Mouse (Mus musculus): Measurements from ENCODE around the gene Phox2a.

Phox2a gene

DNA sequence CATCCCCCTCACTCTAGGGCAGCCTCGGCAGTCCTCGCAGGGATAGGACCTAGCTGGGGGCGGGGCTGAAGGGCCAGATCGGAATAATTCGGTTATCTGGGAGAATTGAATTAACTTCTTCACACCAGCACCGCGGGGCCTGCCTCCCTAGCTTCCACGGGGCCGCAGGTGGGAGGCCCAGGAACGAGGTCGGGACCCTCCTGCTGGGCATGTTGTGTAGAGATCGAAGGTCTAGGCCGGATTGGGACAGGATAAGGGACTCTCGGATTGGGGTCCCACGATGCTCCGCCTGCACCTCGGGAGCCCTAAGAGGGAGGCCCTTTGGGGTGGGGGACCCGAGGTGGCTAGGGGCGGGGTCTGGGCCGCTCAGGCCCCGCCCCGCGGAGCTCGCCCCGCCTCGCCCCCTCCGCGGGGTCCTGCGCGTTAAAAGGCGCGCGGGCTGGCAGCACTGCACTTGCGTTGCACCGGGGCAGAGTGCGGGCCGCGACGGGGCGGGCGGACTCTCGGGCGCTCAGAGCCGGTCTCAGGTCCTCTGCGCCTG, at the start of gene Phox2a:
Gene Phox2a, plus strand, starts transcription at position 453 of the 541 bp plus-strand sequence.
- WGBS: 3% methylated on average over 43 of the region's 45 CpGs

DNA sequence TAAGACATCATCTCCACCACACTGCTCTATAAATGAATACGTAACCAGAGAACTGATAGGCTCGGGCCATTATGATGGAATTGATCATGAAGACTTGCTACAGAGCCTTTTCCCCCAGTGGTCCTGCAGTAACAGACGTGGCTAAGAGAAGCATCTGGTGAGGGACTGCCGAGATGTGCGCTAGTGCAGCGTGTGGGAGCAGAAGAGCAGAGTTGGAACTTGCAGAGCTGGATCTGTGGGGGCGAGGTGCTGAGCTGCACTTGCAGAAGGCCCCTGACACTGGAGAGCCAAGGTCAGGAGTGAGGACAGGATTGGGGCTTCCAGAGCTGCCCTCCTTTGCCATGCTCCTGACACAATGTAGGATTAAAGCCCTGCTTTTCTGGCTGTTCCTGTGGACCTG, 48.1 kb upstream of the Phox2a start:
- WGBS: 62% methylated on average over 7 of the region's 7 CpGs

DNA sequence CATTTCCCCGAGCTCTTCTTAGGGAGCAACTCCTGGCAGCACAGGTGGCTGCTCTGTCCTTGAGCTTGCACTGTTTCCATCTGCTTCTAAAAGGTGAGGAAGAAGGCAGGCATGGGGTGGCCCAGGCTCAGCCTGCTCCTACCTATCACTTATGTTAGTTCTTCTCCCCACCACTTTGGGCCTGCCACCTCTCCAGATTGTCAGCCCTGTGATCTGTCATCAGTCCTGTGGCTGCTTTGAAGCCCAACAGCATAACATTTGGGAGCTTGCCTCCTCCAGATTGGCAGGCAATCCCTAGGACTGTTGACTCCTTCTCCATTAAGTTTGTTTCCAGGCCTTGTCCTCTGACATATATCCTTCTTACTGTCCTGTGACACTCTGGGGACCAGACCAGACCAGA, 46.5 kb upstream of the Phox2a start:
- WGBS: 92% methylated on average over 1 of the region's 1 CpGs

DNA sequence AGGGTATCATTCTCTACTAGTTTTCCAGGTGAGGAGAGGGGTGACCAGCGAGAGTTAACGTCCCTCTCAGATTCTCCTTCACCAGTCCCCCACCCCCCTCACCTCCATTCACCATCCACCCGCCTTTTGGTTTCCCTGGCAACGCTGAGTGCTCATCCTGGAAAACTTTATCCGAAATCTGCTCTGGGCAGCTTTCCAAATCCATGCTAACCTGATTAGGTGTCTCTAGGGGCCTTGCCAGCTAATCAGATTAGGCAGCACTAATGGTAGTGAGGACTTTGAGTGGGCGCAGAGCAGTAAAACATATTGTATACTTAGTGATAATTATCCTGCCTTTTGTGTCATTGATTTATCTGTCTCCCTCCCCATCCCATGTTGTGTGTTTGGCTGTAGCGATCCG, 45.4 kb upstream of the Phox2a start:
- 43% methylated on average over 8 of the region's 8 CpGs for WGBS

DNA sequence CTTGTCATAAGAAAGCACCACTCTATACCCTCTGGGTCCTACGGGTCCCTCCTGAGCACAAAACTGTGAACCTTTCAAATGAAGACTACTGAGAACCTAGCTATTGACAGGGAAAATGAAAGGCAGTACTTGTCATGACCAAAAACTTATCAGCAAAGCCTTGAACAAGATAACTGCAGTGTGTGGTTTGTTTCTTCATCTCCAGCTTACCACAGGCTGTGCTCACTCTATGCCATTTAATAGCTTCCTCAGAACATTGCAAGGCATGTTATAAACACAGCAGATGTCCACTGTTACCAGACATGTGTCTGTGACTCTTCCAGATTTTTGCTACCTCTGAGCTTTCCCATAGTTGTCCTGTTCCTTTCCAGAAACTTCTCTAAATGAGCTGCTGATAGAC, 41.1 kb upstream of the Phox2a start:
- 98% methylated on average over 1 of the region's 1 CpGs for WGBS

DNA sequence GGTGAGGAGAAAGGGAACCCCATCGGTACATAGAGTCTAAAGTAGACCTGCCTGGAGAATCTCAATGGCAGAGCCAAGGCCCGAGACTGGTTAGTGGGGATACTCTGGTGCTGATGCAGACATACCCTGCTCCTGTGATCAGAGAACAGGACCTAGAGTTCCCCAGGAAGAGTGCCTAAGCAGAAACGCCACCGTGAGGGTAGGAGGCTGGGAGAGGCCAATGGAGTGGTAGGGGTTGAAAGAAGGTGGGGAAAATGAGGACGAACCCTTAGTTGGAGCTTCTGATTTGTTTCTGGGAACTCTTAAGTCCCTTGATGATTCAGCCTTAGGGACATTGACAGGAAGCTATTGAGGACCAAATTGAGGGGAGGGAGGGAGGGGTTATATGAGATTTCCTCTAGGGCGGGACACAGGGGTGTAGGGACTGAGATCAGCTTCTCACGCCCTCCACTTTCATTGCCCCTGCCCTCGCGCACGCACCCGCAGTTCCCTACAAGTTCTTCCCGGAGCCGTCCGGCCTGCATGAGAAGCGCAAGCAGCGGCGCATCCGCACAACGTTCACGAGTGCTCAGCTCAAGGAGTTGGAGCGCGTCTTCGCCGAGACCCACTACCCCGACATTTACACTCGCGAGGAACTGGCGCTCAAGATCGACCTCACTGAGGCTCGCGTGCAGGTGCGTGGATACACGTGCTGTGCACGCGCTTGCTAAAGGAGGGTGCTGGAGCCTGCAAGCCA, 2.4 kb downstream of the Phox2a start:
- WGBS: 13% methylated on average over 35 of the region's 35 CpGs

DNA sequence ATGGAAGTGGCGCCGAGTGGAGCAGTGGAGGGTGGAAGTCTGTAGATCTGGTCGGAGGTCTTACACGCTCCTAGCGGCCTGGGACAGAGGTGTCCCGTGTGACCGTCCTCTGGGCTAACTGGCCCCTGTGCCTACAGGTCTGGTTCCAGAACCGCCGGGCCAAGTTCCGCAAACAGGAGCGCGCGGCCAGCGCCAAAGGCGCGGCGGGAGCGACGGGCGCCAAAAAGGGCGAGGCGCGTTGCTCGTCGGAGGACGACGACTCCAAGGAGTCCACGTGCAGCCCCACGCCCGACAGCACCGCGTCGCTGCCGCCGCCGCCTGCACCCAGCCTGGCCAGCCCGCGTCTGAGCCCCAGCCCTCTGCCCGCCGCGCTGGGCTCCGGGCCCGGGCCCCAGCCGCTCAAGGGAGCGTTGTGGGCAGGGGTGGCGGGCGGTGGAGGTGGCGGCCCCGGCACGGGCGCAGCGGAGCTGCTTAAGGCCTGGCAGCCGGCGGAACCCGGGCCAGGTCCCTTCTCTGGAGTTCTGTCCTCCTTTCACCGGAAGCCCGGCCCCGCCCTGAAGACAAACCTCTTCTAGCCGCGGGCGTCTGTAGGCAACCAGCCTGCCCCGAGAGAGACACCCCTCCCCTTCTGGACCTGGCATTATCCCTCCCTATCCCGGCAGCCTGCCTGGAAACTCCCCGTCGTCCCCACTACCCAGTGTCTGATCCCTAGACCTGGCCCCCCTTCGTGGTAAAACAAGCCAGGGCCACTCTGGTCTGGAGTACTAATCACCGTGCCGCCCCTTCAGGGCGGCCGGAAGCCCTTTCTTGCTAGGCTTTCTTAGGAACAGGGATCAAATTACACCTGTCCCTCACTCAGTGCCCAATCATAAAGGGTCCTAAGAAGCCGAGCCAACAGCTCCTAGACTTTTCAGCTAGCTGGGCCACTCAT, 3.7 kb downstream of the Phox2a start:
- WGBS: 2% methylated on average over 70 of the region's 71 CpGs

DNA sequence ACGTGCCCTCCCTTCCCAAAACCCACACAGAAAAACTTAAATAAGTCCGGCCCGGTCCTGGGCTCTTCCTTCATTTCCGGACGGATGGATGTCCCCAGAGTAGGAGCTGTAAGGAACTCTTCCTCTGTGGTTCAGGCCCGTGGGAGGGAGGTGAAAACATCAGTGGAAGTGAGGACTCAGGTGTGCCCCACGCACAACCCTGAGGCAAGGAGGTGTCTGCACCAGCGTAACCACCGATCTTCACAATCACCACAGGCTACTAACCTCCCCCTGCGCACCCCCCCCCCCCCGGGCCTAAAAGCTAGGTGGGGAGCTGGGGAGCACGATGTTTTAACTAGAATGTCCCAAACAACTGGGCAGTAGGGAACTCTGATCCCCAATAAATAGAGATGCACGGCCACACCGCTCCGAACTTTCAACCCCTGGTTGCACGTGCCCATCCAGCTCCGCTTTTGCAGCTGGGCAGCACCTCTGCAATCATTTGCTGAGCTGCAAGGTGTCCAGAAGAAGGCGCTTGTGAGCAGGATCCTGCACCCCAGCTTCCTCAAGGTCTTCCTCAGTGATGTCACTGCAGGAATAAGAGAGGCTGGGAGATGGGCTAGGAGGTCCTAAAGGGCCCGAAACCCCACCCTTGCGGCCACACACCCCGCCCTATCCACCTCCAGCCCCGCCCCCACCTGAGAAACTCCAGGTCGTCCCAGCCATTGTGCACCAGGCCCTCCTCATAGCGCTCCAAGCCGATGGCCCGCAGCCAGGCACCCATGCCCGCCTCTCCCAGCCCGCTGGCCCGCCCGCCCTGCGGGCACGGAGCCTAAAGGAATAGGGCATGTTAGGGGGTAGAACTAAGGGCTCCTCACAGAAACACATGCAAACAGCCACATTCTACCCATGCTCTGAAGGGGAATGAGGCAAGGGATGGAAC, 5.0 kb downstream of the Phox2a start:
- 51% methylated on average over 32 of the region's 32 CpGs for WGBS

DNA sequence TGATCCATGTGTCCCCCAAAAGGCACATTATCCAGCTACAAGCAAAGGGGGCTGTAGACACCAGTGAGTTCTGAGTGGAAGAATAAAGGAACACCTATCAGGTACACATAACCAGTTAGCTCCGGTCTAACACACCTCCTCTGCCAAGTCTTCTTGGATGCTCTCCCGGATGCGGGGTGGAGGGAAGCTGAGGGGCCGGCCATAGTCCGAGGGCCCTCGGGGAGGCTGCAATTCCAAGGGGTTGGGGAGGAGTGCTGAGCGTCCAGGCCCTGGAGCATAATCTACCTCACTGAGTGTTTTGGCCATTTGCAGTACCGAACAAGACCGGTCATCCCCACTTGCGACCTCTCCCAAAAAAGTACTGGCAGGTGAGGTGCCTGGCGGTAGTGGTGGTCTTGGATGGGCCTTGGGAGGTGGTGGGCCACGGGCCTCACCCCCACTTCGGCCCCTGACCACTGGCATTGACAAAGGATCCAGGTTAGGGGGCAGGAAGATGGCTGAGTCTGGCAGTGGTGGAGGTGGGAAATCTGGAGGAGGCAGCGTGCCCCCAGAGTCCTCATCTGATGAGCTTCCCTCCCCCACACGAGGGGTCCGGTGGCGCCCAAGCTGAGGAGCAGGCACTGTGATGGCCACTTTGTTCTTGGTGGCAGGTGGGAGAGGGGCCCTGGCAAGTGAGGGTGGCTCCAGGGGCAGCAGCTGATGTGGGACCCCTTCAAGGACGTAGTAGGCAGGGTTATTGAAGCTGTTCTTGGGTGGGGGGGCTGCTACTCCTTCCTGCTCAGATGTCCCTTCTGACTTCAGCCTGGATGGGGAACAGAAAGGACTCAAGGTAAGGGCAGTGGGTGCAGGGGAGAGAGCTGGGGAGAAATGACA, 5.9 kb downstream of the Phox2a start:
- WGBS: 77% methylated on average over 18 of the region's 18 CpGs

DNA sequence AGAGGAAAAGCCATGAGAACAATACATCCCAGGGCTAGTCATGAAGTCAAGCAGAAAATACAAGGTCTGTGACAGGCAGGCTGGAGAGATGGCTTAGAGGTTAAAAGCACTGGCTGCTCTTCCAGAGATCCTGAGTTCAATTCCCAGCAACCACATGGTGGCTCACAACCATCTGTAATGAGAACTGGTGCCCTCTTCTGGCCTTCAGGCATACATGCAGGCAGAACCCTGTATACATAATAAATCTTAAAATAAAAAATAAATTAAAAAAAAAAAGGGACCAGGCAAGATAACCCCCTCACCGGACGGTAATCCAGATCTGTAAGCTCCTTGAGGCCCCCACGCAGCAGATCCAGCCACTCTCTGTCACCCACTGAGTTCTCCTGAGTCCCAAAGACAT, 12.3 kb downstream of the Phox2a start:
- WGBS: 100% methylated on average over 3 of the region's 3 CpGs

DNA sequence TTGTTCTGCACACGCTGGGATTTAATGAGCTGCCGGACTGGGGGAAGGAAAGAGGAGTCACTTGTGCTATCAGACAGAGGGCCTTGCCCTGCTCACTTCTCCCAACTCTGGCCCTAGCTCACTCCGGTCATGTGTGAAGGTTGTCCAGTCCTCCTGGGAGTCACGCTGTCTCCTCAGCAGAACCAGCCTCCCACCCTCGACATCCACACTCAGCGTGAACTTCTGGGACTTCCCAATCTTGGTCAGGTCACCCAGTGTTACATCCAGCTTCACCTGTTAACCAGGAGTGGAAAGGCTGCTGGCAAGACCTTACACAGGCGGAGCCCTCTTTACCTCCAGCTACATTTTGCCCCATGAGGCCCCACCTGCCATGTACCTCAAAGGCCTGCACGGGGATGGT, 13.3 kb downstream of the Phox2a start:
- WGBS: 85% methylated on average over 8 of the region's 8 CpGs

DNA sequence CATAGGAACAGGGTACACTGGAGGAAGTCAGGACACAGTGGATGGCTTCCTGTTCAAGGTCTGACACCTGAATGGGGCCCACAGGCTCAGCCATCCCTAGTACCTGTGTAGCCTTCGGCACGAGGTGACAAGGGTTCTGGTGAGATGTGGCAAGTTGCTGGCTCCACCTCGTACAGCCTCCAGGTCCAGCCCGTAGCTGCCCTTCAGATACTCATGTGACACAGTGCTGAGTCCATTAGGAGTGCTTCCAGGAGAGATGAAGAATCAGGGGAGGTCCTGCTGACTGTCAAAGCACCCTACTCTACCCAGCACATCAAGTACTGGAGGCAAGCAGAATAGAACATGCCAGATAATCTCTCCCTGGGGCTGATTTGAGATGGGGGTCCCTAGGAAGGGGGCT, 14.3 kb downstream of the Phox2a start:
- WGBS: 96% methylated on average over 4 of the region's 4 CpGs

DNA sequence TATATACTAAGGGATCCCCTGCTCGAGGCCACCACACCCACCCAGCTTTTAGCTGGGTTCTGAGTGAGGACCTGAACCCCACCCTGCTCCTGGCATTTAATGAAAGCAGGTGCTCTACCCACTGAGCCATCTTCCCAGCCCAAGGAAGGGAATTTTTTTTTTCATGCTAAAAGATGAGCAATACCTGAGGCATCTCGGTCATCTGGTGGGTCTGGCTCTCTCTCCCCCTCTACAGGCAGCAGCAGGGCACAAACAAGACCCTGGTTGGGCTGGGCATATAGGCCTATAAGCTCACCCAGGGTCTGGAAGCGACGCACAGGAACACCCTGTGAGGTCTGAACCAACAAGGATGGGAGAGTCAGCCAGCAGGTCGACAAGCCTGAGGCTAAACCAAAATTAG, 15.2 kb downstream of the Phox2a start:
- WGBS: 85% methylated on average over 5 of the region's 5 CpGs

DNA sequence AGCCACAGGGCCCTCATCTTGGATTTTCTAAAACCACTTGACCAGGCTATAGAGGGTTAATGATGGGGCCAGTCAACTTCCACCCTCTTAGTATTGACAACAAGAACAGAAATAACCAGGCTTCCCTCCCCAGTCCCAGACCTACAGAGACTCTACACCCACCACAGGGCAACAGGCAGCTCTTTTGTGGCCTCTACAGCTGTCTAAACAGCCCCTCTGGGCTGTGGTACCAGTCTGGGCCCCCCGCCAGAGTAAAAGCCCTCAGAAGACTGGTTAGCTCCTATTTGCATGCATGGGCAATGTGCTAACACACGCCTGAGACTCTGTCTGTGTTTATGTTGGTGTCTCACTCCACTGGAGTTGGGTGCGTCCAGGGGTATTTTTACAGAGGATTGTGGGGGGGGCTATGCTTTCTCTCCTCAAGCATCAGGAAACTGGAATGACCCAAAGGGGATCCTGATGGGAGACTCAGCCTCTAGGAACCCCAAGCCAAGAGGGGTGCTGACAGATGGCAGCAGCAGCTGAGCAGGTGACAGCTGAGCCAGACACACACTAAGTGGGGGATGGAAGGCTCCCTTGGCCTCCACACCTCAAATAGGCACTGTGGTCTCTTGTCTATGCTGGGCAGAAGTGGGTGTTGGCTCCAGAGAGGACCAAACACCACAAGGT, 15.9 kb downstream of the Phox2a start:
- WGBS: 62% methylated on average over 3 of the region's 3 CpGs

DNA sequence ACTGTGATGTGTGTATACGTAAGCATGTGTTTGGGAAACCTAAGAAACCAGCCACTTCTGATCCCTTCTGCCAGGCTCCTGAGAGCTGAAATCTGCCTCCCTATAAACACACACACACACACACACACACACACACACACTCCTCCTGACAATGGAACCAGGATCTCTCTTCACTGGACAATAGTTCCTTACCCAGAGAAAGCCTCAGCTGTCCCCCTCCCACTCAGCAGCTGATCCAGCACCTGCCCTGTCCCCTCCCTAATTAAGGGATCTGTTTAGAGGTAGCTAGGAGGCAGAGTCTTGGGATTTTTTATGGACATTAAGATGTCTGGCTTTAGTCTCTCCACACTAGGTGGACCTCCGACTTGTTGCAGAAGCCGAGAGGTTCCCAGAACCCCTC, 16.8 kb downstream of the Phox2a start:
- WGBS: 78% methylated on average over 3 of the region's 3 CpGs

DNA sequence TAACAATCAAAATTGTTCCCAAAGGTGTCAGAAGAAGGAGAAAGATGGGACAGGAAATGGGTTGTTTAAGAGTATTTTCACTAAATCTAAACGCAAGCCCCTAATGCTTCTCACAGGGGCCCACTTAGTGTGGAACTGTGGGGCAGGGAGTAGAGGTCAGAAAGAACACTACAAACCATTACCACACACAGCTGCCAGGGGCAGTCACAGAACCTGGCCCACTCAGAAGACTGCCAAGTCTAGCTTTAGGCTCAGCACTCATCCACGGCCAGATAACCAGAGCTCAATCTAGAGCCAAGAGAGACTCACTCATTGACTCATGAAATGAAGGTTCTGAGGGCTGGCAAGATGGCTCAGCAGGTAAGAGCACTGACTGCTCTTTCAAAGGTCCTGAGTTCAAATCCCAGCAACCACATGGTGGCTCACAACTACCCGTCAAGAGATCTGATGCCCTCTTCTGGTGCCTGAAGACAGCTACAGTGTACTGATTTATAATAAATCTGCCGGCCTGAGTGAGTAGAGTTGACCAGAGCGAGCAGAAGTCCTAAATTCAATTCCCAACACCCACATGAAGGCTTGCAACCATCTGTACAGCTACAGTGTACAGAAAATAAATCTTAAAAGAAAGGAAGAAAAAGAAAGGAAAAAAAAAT, 17.5 kb downstream of the Phox2a start:
- WGBS: 45% methylated on average over 5 of the region's 5 CpGs

DNA sequence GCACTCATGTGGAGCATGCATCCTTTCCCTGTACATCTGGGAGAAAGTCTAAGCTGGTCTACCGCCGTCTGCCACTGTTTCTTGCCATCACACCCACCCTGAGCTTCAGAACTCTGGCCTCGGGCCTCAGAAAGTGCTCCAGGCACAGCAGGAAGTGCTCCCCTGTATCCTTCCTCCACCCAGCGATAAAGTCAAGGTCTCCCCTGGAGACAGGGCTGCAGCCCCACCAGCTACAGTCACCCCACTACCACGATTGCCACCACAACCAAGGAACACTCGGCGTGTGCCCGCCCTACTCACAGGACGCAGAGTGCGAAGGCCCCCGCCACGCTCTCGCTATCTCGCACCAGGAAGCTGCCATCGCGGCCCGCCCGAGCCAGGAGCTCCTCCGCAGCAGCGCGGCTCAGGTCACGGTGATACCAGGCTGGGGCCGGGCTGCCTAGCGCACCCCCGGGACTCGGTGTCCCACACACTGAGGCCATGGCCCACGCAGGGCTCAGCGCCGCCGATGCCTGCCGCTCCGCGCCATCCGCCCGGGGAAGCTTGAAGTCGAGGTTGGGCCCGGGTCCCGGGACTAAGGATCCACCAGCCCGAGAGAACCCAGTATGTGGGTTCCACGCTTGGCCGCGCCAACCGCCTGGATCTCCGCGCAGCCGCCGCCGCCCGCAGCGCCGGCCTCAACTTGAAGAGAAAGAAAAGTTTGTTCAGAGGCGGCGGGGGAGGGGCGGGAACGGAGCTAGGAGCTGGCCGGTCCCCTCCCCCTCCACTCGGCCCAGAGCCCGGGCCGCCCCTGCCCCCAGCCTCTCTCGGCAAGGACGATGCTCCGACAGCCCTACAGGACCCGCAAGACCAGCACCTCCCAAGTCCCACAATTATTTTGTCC, 18.4 kb downstream of the Phox2a start:
- under 1% methylated on average over 63 of the region's 63 CpGs for WGBS

DNA sequence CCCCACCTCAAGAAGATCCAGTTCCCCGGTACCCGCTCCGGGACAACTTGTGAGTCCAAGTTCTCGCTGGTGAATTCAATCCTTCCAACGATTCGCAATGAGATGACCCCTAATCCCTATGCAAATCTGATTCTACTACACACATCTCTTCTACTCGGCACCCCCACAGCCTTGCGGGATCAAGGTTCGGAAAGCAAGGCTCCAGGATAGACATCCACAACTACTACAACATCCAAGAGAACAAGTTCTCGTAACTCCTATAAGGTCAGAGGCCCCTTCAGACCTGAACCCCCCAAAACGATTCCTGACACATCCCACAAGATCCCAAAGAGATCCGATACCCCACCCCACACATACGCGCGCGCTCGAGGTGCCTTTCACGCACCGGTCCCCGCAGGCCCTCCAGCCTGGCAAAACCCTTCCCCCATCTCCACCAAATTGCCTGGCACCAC, 19.1 kb downstream of the Phox2a start:
- WGBS: 1% methylated on average over 20 of the region's 20 CpGs
